Mouse (Mus musculus) ES-E14 (cell line): Measurements from ENCODE around the gene 4930524J08Rik.

ENCODE experiments used
- CHD2 ChIP-seq: IDR thresholded peaks from 2 replicates; pipeline ENCODE4 v1.6.1; 2014; ENCODE audit warnings: mild to moderate bottlenecking, low read depth, low read length, inconsistent platforms
- HCFC1 ChIP-seq: IDR thresholded peaks from 2 replicates; pipeline ENCODE4 v1.6.1; 2012; ENCODE audit warnings: low read length, inconsistent platforms, borderline replicate concordance; ENCODE audit not compliant: insufficient read depth

GRCm38 (mm10) chr5:100006324-100007039 is 27.6 kb downstream of the 4930524J08Rik start:
- TF ChIP-seq CHD2 (no peak), HCFC1 (no peak)
